Mouse (Mus musculus): ENCODE measurements around the gene Mindy3.

DNA sequence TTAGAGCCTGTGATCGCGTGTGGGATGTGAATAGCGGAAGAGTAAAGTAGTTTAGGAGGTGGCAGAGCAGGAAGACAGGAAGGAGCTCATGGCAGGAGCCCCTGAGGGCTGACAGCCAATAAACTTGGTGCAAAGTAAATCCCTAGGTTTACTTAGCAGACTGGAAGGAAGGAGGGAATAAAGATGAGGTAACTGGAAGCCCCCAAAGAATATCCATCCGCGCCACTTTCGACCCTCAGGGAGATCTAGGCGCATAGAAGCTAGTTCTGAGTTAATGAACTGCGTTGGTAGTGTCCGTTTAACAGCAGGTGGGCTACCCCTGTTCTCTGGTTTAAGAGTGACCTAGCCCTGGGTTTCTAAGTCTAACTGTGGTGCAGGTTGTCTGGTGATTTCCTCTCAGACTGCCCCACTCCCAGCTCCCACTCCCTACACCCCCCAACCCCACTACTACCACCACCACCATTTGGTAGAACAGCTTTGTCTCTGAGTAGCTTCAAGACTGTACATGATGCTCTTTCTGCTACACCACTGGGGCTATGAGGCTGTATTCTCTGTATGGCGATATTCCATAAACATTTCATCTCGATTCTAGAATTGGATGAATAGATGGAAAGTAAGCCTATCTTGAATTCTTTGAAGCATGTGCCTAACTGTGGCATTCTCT is 91.4 kb downstream of the Mindy3 start:
- TF ChIP-seq CTCF (IDR thresholded peaks at IDR 0.05; ENCODE audit: low read depth, low read length) (no peak), GATA1 (IDR thresholded peaks at IDR 0.05; ENCODE audit: borderline replicate concordance, low read length) (no peak), TAL1 (conservative IDR thresholded peaks at IDR 0.05; ENCODE audit: low read depth, low read length) (no peak), POLR2AphosphoS5 (IDR thresholded peaks at IDR 0.05; ENCODE audit: insufficient replicate concordance, low read depth, low read length) (no peak)
